Mouse (Mus musculus) naive thymus-derived CD4-positive, alpha-beta T cell, adult 2 months (primary cell): ENCODE results near the gene Tmem240.
"Not testable (repeated sequence)": the region's sequence is repeated elsewhere in the genome, so short reads cannot be mapped to it uniquely, and the experiment has no call there.

ENCODE experiments used
- DNase-seq: peaks from one replicate; pipeline ENCODE4 v3.0.0-alpha.2; 2011; ENCODE audit warnings: low read depth

The Tmem240 gene

GRCm38 (mm10) chr4:155734951-155735702 lies 527 bp downstream of the Tmem240 start:
- peak; percentile 46 for DNase-seq

DNA sequence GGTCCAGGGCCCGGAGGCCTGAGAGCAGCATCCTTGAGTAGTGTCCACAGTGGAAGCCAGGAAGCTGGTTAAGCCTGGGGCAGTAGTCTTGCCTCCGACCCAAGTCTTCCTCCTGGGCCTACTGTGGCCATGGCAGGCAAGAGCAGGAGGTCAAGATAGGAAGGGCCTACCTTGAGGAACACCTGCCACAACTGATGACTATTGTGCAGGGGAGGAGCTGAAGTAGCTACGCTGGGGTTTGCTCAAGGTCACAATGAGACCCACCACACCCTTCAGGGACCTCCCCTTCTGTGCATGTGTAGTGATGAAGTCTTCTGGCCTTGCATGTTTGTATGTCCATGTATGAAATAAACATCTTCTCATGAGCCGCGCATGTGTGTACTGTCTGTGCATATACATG lies 1.2 kb downstream of the Tmem240 start:
- DNase-seq, result peak; percentile 33

GRCm38 (mm10) chr4:155736421-155736820 lies 1.8 kb downstream of the Tmem240 start:
- no peak for DNase-seq

GRCm38 (mm10) chr4:155738262-155738661 lies 3.7 kb downstream of the Tmem240 start:
- DNase-seq, result no peak

DNA sequence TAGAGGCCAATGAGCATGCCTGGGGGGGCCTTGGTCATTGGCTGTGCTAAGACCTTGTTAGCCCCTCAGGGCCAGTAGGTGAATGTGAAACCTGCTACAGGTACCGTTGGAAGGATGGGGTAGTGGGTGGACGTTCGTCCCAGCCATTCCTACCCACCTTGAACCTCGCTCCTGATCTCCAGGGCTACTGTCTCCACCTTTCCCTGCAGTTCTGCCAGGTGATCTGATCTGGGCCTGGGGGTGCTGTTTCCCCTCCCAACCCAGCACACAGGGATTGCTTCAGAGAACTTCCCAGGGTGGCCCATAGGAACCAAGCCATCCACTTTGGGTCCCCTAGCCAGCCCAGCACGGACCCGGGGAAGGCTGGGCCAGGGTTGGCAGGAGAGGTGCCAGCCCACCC lies 4.6 kb downstream of the Tmem240 start:
- no peak for DNase-seq

DNA sequence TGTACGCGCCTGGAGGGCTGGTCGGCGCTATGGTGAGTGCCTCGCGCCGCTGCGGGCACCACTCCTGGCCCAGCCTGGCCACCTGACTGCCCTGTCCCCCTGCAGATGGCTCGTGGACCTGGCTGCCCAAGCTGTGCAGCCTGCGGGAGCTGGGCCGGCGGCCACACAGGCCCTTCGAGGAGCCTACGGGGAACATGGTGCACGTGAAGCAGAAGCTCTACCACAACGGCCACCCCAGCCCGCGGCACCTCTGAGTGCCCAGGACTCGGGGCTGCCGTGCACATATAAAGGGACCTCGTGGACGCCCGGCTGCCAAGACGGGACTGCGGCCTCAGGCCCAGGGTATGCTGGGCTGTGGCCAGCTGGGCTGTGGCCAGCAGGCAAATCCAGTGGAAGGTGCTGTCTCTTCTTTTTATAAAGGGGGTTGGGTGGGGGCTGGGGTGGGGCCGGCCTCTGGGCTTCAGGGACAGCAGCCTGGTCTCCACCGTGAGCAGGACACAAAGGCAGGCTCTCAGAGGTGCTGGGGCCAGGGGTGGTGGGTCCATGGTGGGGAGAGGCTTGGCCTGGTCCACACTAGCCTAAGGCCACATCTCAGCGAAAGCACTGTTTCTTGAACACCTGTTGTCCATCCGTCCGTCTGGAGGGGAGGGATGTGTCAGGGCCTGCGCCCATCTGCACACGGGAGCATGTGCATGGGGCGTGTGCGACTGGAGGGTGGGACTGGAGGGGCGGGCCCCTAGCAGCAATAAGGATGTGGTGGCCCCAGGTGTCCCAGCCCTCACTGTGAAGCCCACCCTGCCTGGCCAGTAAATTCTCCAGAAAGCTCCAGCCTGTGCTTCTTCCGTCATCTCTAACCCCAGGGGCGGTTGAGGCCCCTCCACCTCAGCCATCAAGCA lies 5.4 kb downstream of the Tmem240 start:
- no peak for DNase-seq

- DNase-seq, result not testable (repeated sequence)
Observed at GRCm38 (mm10) chr4:155740681-155741080, 6.1 kb downstream of the Tmem240 start.

GRCm38 (mm10) chr4:155742684-155743083 lies 8.1 kb downstream of the Tmem240 start:
- DNase-seq, result no peak

- DNase-seq, result no peak
Observed at GRCm38 (mm10) chr4:155744474-155744873, 9.9 kb downstream of the Tmem240 start.

- no peak for DNase-seq
Observed at GRCm38 (mm10) chr4:155745136-155745535, 10.5 kb downstream of the Tmem240 start.

DNA sequence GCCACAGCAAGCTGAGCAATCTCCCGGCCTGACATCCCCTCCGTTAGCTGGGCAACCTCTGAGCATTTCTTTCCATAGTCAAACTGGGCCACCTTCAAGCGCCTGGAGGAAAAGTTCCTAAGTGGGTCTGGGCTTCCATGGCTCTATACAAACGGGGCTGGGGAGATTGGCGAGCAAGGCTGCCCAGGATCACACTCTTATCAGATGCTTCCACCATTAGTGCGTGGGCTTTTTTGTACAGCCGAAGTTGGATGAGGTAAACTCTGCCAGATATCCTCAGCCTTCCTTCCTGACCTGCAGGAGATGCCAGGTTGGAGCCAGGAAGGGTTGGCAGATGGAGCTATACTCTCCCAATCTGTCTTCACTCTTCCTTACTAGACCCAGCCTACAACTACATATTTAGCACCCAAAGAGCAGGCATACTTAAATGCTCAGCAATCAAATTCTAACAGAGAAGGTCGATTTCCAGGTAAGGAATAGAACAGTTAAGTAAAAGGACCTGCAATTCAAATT lies 11.5 kb downstream of the Tmem240 start:
- DNase-seq, result no peak

GRCm38 (mm10) chr4:155746575-155747490 lies 12.2 kb downstream of the Tmem240 start:
- DNase-seq, result no peak

- no peak for DNase-seq
Observed at GRCm38 (mm10) chr4:155757011-155757410, 22.4 kb downstream of the Tmem240 start.

GRCm38 (mm10) chr4:155759862-155760612 lies 25.4 kb downstream of the Tmem240 start:
- peak; percentile 75 for DNase-seq

- DNase-seq, result peak; percentile 96
Observed at GRCm38 (mm10) chr4:155760613-155761355, 26.2 kb downstream of the Tmem240 start, which contains the start of gene Atad3a. TSS of gene Atad3a (minus strand) at chr4:155761093.

- DNase-seq, result no peak
Observed at GRCm38 (mm10) chr4:155761356-155762099, 26.9 kb downstream of the Tmem240 start.

- DNase-seq, result no peak
Observed at GRCm38 (mm10) chr4:155762357-155762756, 27.8 kb downstream of the Tmem240 start.

- no peak for DNase-seq
Observed at GRCm38 (mm10) chr4:155769496-155769879, 34.9 kb downstream of the Tmem240 start.

DNA sequence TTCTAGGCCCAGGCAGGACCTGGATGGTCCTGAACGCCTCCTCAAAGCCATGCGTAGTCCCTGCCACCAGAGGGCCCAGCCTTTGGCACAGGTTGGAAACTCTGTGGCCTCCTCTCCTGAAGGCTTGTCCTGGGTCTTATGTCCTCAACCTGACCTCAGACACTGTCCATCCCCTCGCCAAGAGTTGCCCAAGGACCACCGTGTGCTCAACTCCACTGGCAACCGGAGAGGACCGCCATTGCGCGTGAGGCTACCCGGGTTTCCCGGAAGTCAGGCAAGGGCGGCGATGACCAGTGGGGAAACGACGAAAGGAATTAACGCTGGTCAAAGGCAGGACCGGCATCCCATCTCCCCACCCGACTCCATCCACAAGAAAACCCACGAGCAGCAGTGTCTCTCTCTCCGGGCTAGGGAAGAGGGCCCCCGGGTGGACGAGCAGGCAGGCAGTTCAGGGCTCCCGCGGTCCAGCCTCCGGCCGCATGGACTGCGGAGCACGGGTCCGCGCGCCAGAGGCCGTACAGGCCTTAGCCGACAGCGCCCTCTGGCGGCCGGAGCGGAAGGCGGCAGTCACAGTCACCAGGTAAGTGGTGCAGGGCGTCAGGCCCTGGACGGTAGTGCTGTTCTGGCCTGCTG lies 35.4 kb downstream of the Tmem240 start:
- peak; percentile 85 for DNase-seq
